Mouse (Mus musculus): ENCODE results near the gene Psmd13. TPM values are rescaled to one million over a fixed set of nuclear protein-coding genes. Genes with fewer than 3 reads are reported as not detected.
"Not testable (repeated sequence)": the region's sequence is repeated elsewhere in the genome, so short reads cannot be mapped to it uniquely, and the experiment has no call there.

The Psmd13 gene
- polyA plus RNA-seq, 1 experiment from 2014 or later, result 120 TPM

GRCm38 (mm10) chr7:140879355-140879754 lies 2.4 kb upstream of the Psmd13 start:
- Histone ChIP-seq H3K9ac (ENCODE audit: low read length) (no peak overlapping the region), H3K9me3 (ENCODE audit: control insufficient read depth, low read length) (no peaks in the 10 kb centered on the region), H3K36me3 (ENCODE audit: control insufficient read depth, insufficient read depth, low read length) (peaks cover 49% of the 10 kb centered on the region), H3K4me2 (ENCODE audit: low read length) (no peak overlapping the region), H3K27ac (replicated peaks in 1 of 2; ENCODE audit: control insufficient read depth in 1 of 2, insufficient read depth in 1 of 2, low read depth in 2 of 2, low read length in 2 of 2) (no peak overlapping the region), H3K4me1 (ENCODE audit: control insufficient read depth in 2 of 2, insufficient read depth in 2 of 2, low read length in 2 of 2) (peaks cover 3 to 9% of the 10 kb centered on the region in 2 experiments; a peak in 2 of 4 replicates), H3K4me3 (ENCODE audit: control insufficient read depth in 1 of 2, insufficient read depth in 1 of 2, low read depth in 1 of 2, low read length in 2 of 2) (no peak overlapping the region), H3K27me3 (ENCODE audit: control insufficient read depth, insufficient read depth, low read length) (no peaks in the 10 kb centered on the region)
- ATAC-seq (ENCODE audit: insufficient number of reproducible peaks, insufficient read depth, low FRiP score, low read depth), result no peak
- WGBS, result 79% methylated on average over 7 of the region's 7 CpGs

GRCm38 (mm10) chr7:140880419-140880818 lies 1.3 kb upstream of the Psmd13 start:
- Histone ChIP-seq H3K9ac (ENCODE audit: low read length) (peak overlapping the region; percentile 80), H3K9me3 (ENCODE audit: control insufficient read depth, low read length) (no peaks in the 10 kb centered on the region), H3K27ac (replicated peaks in 1 of 2; ENCODE audit: control insufficient read depth in 1 of 2, insufficient read depth in 1 of 2, low read depth in 2 of 2, low read length in 2 of 2) (peak overlapping the region in 1 of 2 experiments; percentile 86; a peak in 2 of 4 replicates), H3K4me1 (ENCODE audit: control insufficient read depth in 2 of 2, insufficient read depth in 2 of 2, low read length in 2 of 2) (peaks cover 3 to 9% of the 10 kb centered on the region in 2 experiments; a peak in 2 of 4 replicates), H3K36me3 (ENCODE audit: control insufficient read depth, insufficient read depth, low read length) (peaks cover 47% of the 10 kb centered on the region), H3K27me3 (ENCODE audit: control insufficient read depth, insufficient read depth, low read length) (no peaks in the 10 kb centered on the region), H3K4me2 (ENCODE audit: low read length) (peak overlapping the region; percentile 74), H3K4me3 (ENCODE audit: control insufficient read depth in 1 of 2, insufficient read depth in 1 of 2, low read depth in 1 of 2, low read length in 2 of 2) (peak overlapping the region in 1 of 2 experiments; percentile 76; a peak in 2 of 4 replicates)
- 82% methylated on average over 3 of the region's 3 CpGs for WGBS
- no peak for ATAC-seq (ENCODE audit: insufficient number of reproducible peaks, insufficient read depth, low FRiP score, low read depth)

- Histone ChIP-seq H3K27me3 (ENCODE audit: control insufficient read depth, insufficient read depth, low read length) (no peaks in the 10 kb centered on the region), H3K4me2 (ENCODE audit: low read length) (peak overlapping the region; percentile 74), H3K4me1 (ENCODE audit: control insufficient read depth in 2 of 2, insufficient read depth in 2 of 2, low read length in 2 of 2) (peaks cover 3 to 9% of the 10 kb centered on the region in 2 experiments; a peak in 2 of 4 replicates), H3K9me3 (ENCODE audit: control insufficient read depth, low read length) (no peaks in the 10 kb centered on the region), H3K36me3 (ENCODE audit: control insufficient read depth, insufficient read depth, low read length) (peaks cover 45% of the 10 kb centered on the region), H3K4me3 (ENCODE audit: control insufficient read depth in 1 of 2, insufficient read depth in 1 of 2, low read depth in 1 of 2, low read length in 2 of 2) (peak overlapping the region; percentile 76 to 96), H3K27ac (replicated peaks in 1 of 2; ENCODE audit: control insufficient read depth in 1 of 2, insufficient read depth in 1 of 2, low read depth in 2 of 2, low read length in 2 of 2) (peak overlapping the region; percentile 80 to 86), H3K9ac (ENCODE audit: low read length) (peak overlapping the region; percentile 80)
- ATAC-seq (ENCODE audit: insufficient number of reproducible peaks, insufficient read depth, low FRiP score, low read depth), result no peak
- 10% methylated on average over 8 of the region's 8 CpGs for WGBS
Observed at GRCm38 (mm10) chr7:140880865-140881515, 778 bp upstream of the Psmd13 start.

- Histone ChIP-seq H3K9me3 (ENCODE audit: control insufficient read depth, low read length) (no peaks in the 10 kb centered on the region), H3K27me3 (ENCODE audit: control insufficient read depth, insufficient read depth, low read length) (no peaks in the 10 kb centered on the region), H3K4me2 (ENCODE audit: low read length) (peak overlapping the region; percentile 74), H3K4me3 (ENCODE audit: control insufficient read depth in 1 of 2, insufficient read depth in 1 of 2, low read depth in 1 of 2, low read length in 2 of 2) (peak overlapping the region; percentile 76 to 96), H3K36me3 (ENCODE audit: control insufficient read depth, insufficient read depth, low read length) (peaks cover 45% of the 10 kb centered on the region), H3K4me1 (ENCODE audit: control insufficient read depth in 2 of 2, insufficient read depth in 2 of 2, low read length in 2 of 2) (peaks cover 3 to 9% of the 10 kb centered on the region in 2 experiments; a peak in 2 of 4 replicates), H3K9ac (ENCODE audit: low read length) (peak overlapping the region; percentile 80), H3K27ac (replicated peaks in 1 of 2; ENCODE audit: control insufficient read depth in 1 of 2, insufficient read depth in 1 of 2, low read depth in 2 of 2, low read length in 2 of 2) (peak overlapping the region in 1 of 2 experiments; percentile 86; a peak in 2 of 4 replicates)
- ATAC-seq (ENCODE audit: insufficient number of reproducible peaks, insufficient read depth, low FRiP score, low read depth), result 0 out of 2 replicates have a peak, but pooled peaks have one; percentile 8
- WGBS, result 0% methylated on average over 12 of the region's 12 CpGs
Observed at GRCm38 (mm10) chr7:140882469-140882803, 668 bp downstream of the Psmd13 start.

- peaks cover 85% of the 10 kb centered on the region for H3K36me3 ChIP-seq (ENCODE audit: control insufficient read depth, insufficient read depth, low read length)
- ATAC-seq (ENCODE audit: insufficient number of reproducible peaks, insufficient read depth, low FRiP score, low read depth), result not testable (repeated sequence)
Observed at GRCm38 (mm10) chr7:140890636-140891035, 8.9 kb downstream of the Psmd13 start.

GRCm38 (mm10) chr7:140894031-140894430 lies 12.3 kb downstream of the Psmd13 start:
- Histone ChIP-seq H3K27ac (replicated peaks in 1 of 2; ENCODE audit: control insufficient read depth in 1 of 2, insufficient read depth in 1 of 2, low read depth in 2 of 2, low read length in 2 of 2) (no peak overlapping the region), H3K4me1 (ENCODE audit: control insufficient read depth in 2 of 2, insufficient read depth in 2 of 2, low read length in 2 of 2) (no peaks in the 10 kb centered on the region), H3K9ac (ENCODE audit: low read length) (no peak overlapping the region), H3K36me3 (ENCODE audit: control insufficient read depth, insufficient read depth, low read length) (peaks cover 84% of the 10 kb centered on the region), H3K4me2 (ENCODE audit: low read length) (no peak overlapping the region), H3K4me3 (ENCODE audit: control insufficient read depth in 1 of 2, insufficient read depth in 1 of 2, low read depth in 1 of 2, low read length in 2 of 2) (no peak overlapping the region), H3K27me3 (ENCODE audit: control insufficient read depth, insufficient read depth, low read length) (no peaks in the 10 kb centered on the region), H3K9me3 (ENCODE audit: control insufficient read depth, low read length) (no peaks in the 10 kb centered on the region)
- WGBS, result 85% methylated on average over 7 of the region's 7 CpGs
- no peak for ATAC-seq (ENCODE audit: insufficient number of reproducible peaks, insufficient read depth, low FRiP score, low read depth)

More at GRCm38 (mm10) chr7:140890636-140891035, 8.9 kb downstream of the Psmd13 start:
- not testable (repeated sequence) for H3K27ac ChIP-seq (replicated peaks in 1 of 2; ENCODE audit: control insufficient read depth in 1 of 2, insufficient read depth in 1 of 2, low read depth in 2 of 2, low read length in 2 of 2); H3K4me1 ChIP-seq (ENCODE audit: control insufficient read depth in 2 of 2, insufficient read depth in 2 of 2, low read length in 2 of 2); H3K4me2 ChIP-seq (ENCODE audit: low read length); H3K27me3 ChIP-seq (ENCODE audit: control insufficient read depth, insufficient read depth, low read length); H3K4me3 ChIP-seq (ENCODE audit: control insufficient read depth in 1 of 2, insufficient read depth in 1 of 2, low read depth in 1 of 2, low read length in 2 of 2); H3K9me3 ChIP-seq (ENCODE audit: control insufficient read depth, low read length); H3K9ac ChIP-seq (ENCODE audit: low read length)
- WGBS, result 95% methylated on average over 16 of the region's 16 CpGs

- H3K27me3 ChIP-seq (ENCODE audit: control insufficient read depth, insufficient read depth, low read length), result no peaks in the 10 kb centered on the region
- no peak for ATAC-seq (ENCODE audit: insufficient number of reproducible peaks, insufficient read depth, low FRiP score, low read depth)
- H3K27ac ChIP-seq (replicated peaks in 1 of 2; ENCODE audit: control insufficient read depth in 1 of 2, insufficient read depth in 1 of 2, low read depth in 2 of 2, low read length in 2 of 2), result no peak overlapping the region
- WGBS, result 94% methylated on average over 3 of the region's 3 CpGs
- no peaks in the 10 kb centered on the region for H3K9me3 ChIP-seq (ENCODE audit: control insufficient read depth, low read length)
- H3K9ac ChIP-seq (ENCODE audit: low read length), result no peak overlapping the region
- no peaks in the 10 kb centered on the region for H3K4me1 ChIP-seq (ENCODE audit: control insufficient read depth in 2 of 2, insufficient read depth in 2 of 2, low read length in 2 of 2)
- no peak overlapping the region for H3K4me2 ChIP-seq (ENCODE audit: low read length)
- H3K36me3 ChIP-seq (ENCODE audit: control insufficient read depth, insufficient read depth, low read length), result peaks cover 84% of the 10 kb centered on the region
- H3K4me3 ChIP-seq (ENCODE audit: control insufficient read depth in 1 of 2, insufficient read depth in 1 of 2, low read depth in 1 of 2, low read length in 2 of 2), result no peak overlapping the region
Observed at GRCm38 (mm10) chr7:140894611-140895010, 12.8 kb downstream of the Psmd13 start.
